Mouse (Mus musculus) olfactory bulb, adult 2 months (tissue): Measurements from ENCODE around the gene Hao2. TPM values are rescaled to one million over a fixed set of nuclear protein-coding genes. Genes with fewer than 3 reads are reported as not detected.

ENCODE experiments used
- H3K27ac ChIP-seq: fragments of 200-500 bp; 2 replicates; pipeline ENCODE4 v1.5.1; 2012; ENCODE audit warnings: low read depth, low read length; ENCODE audit not compliant: insufficient read depth
- H3K4me1 ChIP-seq: fragments of 200-500 bp; 2 replicates; pipeline ENCODE4 v1.6.1; 2012; ENCODE audit warnings: low read length; ENCODE audit not compliant: control insufficient read depth, insufficient read depth
- H3K4me3 ChIP-seq: fragments of 200-500 bp; 2 replicates; pipeline ENCODE4 v1.5.1; 2012; ENCODE audit warnings: mild to moderate bottlenecking, low read depth, low read length, moderate library complexity; ENCODE audit not compliant: insufficient read depth
- CTCF ChIP-seq: fragments of 200-500 bp; IDR thresholded peaks from 2 replicates; pipeline ENCODE4 v1.5.1; 2012; ENCODE audit warnings: low read depth, mild to moderate bottlenecking, low read length, moderate library complexity; ENCODE audit not compliant: insufficient read depth
- POLR2A ChIP-seq: fragments of 200-500 bp; IDR thresholded peaks from 2 replicates; pipeline ENCODE4 v1.6.1; 2012; ENCODE audit warnings: mild to moderate bottlenecking, low read depth, low read length, moderate library complexity; ENCODE audit not compliant: insufficient read depth
- WGBS: fragments of 180-500 bp; shearing (Covaris S2); methylation state at CpG from one replicate; pipeline ENCODE4 v1.1.7; 2018; 5-methylcytosine and 5-hydroxymethylcytosine counted together
- polyA plus RNA-seq: library from polyadenylated mRNA; stranded (reverse); fragments of >200 nt; gene quantifications from 2 replicates; pipeline ENCODE4 v1.2.4, GENCODE M21; 2012; ENCODE audit warnings: low replicate concordance; ENCODE audit not compliant: missing spikeins, insufficient read depth, insufficient read length

The Hao2 gene
- polyA plus RNA-seq, 1 experiment, result not detected

- WGBS, result no CpG with 5 or more reads among the region's 1 CpGs
- TF ChIP-seq CTCF (no peak), POLR2A (no peak)
- Histone ChIP-seq H3K27ac (no peak overlapping the region), H3K4me3 (no peak overlapping the region), H3K4me1 (no peaks in the 10 kb centered on the region)
Observed at GRCm38 (mm10) chr3:98917260-98917659, 24.2 kb upstream of the Hao2 start.

GRCm38 (mm10) chr3:98916856-98917255, 23.8 kb upstream of the Hao2 start:
- no peaks in the 10 kb centered on the region for H3K4me1 ChIP-seq
- H3K4me3 ChIP-seq, result no peak overlapping the region
- WGBS, result 85% methylated on average over 2 of the region's 2 CpGs
- no peak overlapping the region for H3K27ac ChIP-seq
- TF ChIP-seq POLR2A (no peak), CTCF (no peak)

GRCm38 (mm10) chr3:98915659-98916058, 22.6 kb upstream of the Hao2 start:
- no peak for TF ChIP-seq POLR2A
- TF ChIP-seq CTCF, result peak; percentile 53; the same call in 1 of the 2 replicates
- Histone ChIP-seq H3K4me1 (no peaks in the 10 kb centered on the region), H3K27ac (no peak overlapping the region), H3K4me3 (no peak overlapping the region)
- WGBS, result 8% methylated on average over 4 of the region's 4 CpGs

GRCm38 (mm10) chr3:98913591-98913990, 20.6 kb upstream of the Hao2 start:
- Histone ChIP-seq H3K4me1 (no peaks in the 10 kb centered on the region), H3K4me3 (no peak overlapping the region), H3K27ac (no peak overlapping the region)
- WGBS, result 77% methylated on average over 6 of the region's 6 CpGs
- no peak for TF ChIP-seq CTCF
- no peak for TF ChIP-seq POLR2A

- WGBS, result 98% methylated on average over 2 of the region's 2 CpGs
- H3K27ac ChIP-seq, result no peak overlapping the region
- no peaks in the 10 kb centered on the region for H3K4me1 ChIP-seq
- TF ChIP-seq POLR2A (no peak), CTCF (no peak)
- no peak overlapping the region for H3K4me3 ChIP-seq
Observed at GRCm38 (mm10) chr3:98897606-98898005, 4.6 kb upstream of the Hao2 start.

GRCm38 (mm10) chr3:98895071-98895601, 2.1 kb upstream of the Hao2 start:
- Histone ChIP-seq H3K27ac (no peak overlapping the region), H3K4me1 (no peaks in the 10 kb centered on the region), H3K4me3 (no peak overlapping the region)
- 45% methylated on average over 10 of the region's 10 CpGs for WGBS
- TF ChIP-seq CTCF, result no peak
- TF ChIP-seq POLR2A, result no peak

- WGBS, result 92% methylated on average over 4 of the region's 4 CpGs
Observed at GRCm38 (mm10) chr3:98890430-98890829, 2.6 kb downstream of the Hao2 start.

GRCm38 (mm10) chr3:98888206-98888605, 4.8 kb downstream of the Hao2 start:
- WGBS, result 88% methylated on average over 2 of the region's 2 CpGs
- TF ChIP-seq CTCF (no peak), POLR2A (no peak)

More at GRCm38 (mm10) chr3:98890430-98890829, 2.6 kb downstream of the Hao2 start:
- TF ChIP-seq POLR2A, result no peak
- no peak for TF ChIP-seq CTCF
- no peaks in the 10 kb centered on the region for H3K4me1 ChIP-seq
- H3K27ac ChIP-seq, result no peak overlapping the region
- no peak overlapping the region for H3K4me3 ChIP-seq

GRCm38 (mm10) chr3:98880831-98881230, 12.2 kb downstream of the Hao2 start:
- Histone ChIP-seq H3K27ac (no peak overlapping the region), H3K4me3 (no peak overlapping the region), H3K4me1 (no peaks in the 10 kb centered on the region)
- TF ChIP-seq CTCF, result no peak
- TF ChIP-seq POLR2A, result no peak
- WGBS, result 92% methylated on average over 2 of the region's 2 CpGs

More at GRCm38 (mm10) chr3:98888206-98888605, 4.8 kb downstream of the Hao2 start:
- Histone ChIP-seq H3K4me3 (no peak overlapping the region), H3K4me1 (no peaks in the 10 kb centered on the region), H3K27ac (no peak overlapping the region)
